ENCODE assay signal across 9 mouse cellular contexts in the genomic region with DNA sequence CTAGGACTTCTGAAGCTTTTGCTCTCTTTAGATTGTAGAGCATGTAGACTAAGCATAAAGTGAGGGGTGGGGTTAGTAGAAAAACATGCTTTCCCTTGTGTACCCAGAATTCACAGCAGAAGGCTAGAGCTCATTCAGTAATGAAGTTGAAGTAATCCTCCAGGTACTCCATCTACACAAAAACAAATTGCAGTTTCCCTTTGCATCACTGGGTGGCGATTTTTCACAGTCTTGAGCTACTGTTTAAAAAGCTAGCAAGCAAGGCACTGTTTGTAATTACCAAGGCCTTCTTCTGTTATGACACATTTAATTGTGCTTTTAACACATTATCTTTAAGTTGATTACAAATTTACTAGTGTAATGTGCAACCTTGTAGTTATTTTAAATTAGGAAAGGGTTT. TPM values are rescaled to one million over a fixed set of nuclear protein-coding genes. Genes with fewer than 3 reads are reported as not detected.
DNase-seq lines count a peak whose midpoint lies in the region; ATAC-seq and TF ChIP-seq lines count a peak whose summit lies in the region.
"Had no signal": no experiment of that assay in that cellular context is flagged by ENCODE, and none has a peak within 500 bp of the region (broad histone marks: within the 10 kb centered on the region; RNA-seq: fewer than 3 reads in every experiment).

No protein-coding gene starts in this region.

- no peak overlapping the region for H3K27ac ChIP-seq in hindbrain, embryonic 13.5 days
- no peak overlapping the region for H3K27ac ChIP-seq in hindbrain, embryonic 12.5 days
- peak overlapping the region; percentile 76 for H3K27ac ChIP-seq in heart, postnatal 0 days (ENCODE audit: low read depth)
- H3K27ac ChIP-seq in midbrain, embryonic 14.5 days (replicated peaks; ENCODE audit: low read depth, low read length) = no peak overlapping the region
- H3K27ac ChIP-seq: limb, embryonic 13.5 days had no signal

- H3K4me2 ChIP-seq in hindbrain, embryonic 13.5 days = no peak overlapping the region
- no peak overlapping the region for H3K4me2 ChIP-seq in hindbrain, embryonic 12.5 days (replicated peaks)
- H3K4me2 ChIP-seq in heart, postnatal 0 days (ENCODE audit: low read depth, low read length) = no peak overlapping the region
- no peak overlapping the region for H3K4me2 ChIP-seq in midbrain, embryonic 14.5 days (ENCODE audit: low read length)
- H3K4me2 ChIP-seq: limb, embryonic 13.5 days had no signal

- H3K4me3 ChIP-seq in hindbrain, embryonic 13.5 days = no peak overlapping the region
- H3K4me3 ChIP-seq in hindbrain, embryonic 12.5 days = no peak overlapping the region
- no peak overlapping the region for H3K4me3 ChIP-seq in heart, postnatal 0 days (ENCODE audit: low read depth, low read length)
- H3K4me3 ChIP-seq in midbrain, embryonic 14.5 days (replicated peaks; ENCODE audit: low read depth, low read length) = no peak overlapping the region
- H3K4me3 ChIP-seq: limb, embryonic 13.5 days had no signal

- no peak overlapping the region for H3K9ac ChIP-seq in hindbrain, embryonic 13.5 days
- no peak overlapping the region for H3K9ac ChIP-seq in hindbrain, embryonic 12.5 days
- no peak overlapping the region for H3K9ac ChIP-seq in heart, postnatal 0 days (replicated peaks; ENCODE audit: low read depth, low read length)
- H3K9ac ChIP-seq in midbrain, embryonic 14.5 days (replicated peaks; ENCODE audit: low read length) = no peak overlapping the region
- H3K9ac ChIP-seq: limb, embryonic 13.5 days had no signal

- no peaks in the 10 kb centered on the region for H3K27me3 ChIP-seq in hindbrain, embryonic 13.5 days
- H3K27me3 ChIP-seq in hindbrain, embryonic 12.5 days = no peaks in the 10 kb centered on the region
- no peaks in the 10 kb centered on the region for H3K27me3 ChIP-seq in heart, postnatal 0 days (ENCODE audit: control insufficient read depth, insufficient read depth, low read length)
- H3K27me3 ChIP-seq in midbrain, embryonic 14.5 days (ENCODE audit: control insufficient read depth, insufficient read depth, low read length) = no peaks in the 10 kb centered on the region
- H3K27me3 ChIP-seq: limb, embryonic 13.5 days had no signal

- 11% methylated on average over 1 of the region's 1 CpGs for WGBS in hindbrain, embryonic 13.5 days
- WGBS in hindbrain, embryonic 12.5 days = 10% methylated on average over 1 of the region's 1 CpGs
- WGBS in heart, postnatal 0 days = 13% methylated on average over 1 of the region's 1 CpGs
- WGBS in midbrain, embryonic 14.5 days = 2% methylated on average over 1 of the region's 1 CpGs

- no peak for TF ChIP-seq EP300 in heart, postnatal 0 days (IDR thresholded peaks at IDR 0.05; ENCODE audit: low read depth)

- no peaks in the 10 kb centered on the region for H3K9me3 ChIP-seq in hindbrain, embryonic 13.5 days
- no peaks in the 10 kb centered on the region for H3K9me3 ChIP-seq in hindbrain, embryonic 12.5 days (replicated peaks)
- no peaks in the 10 kb centered on the region for H3K9me3 ChIP-seq in heart, postnatal 0 days (replicated peaks; ENCODE audit: control insufficient read depth, low read length)
- no peaks in the 10 kb centered on the region for H3K9me3 ChIP-seq in midbrain, embryonic 14.5 days (ENCODE audit: control insufficient read depth, low read length)
- H3K9me3 ChIP-seq: limb, embryonic 13.5 days had no signal

- peaks cover 21% of the 10 kb centered on the region for H3K36me3 ChIP-seq in hindbrain, embryonic 13.5 days
- peaks cover 6% of the 10 kb centered on the region; the same call in 1 of the 2 replicates for H3K36me3 ChIP-seq in hindbrain, embryonic 12.5 days
- H3K36me3 ChIP-seq in heart, postnatal 0 days (replicated peaks; ENCODE audit: control insufficient read depth, insufficient read depth, low read length) = 0 out of 2 replicates have a peak, but pooled peaks cover 5% of the 10 kb centered on the region
- H3K36me3 ChIP-seq in midbrain, embryonic 14.5 days (ENCODE audit: control insufficient read depth, insufficient read depth, low read length) = peaks cover 7% of the 10 kb centered on the region; the same call in 1 of the 2 replicates

- peak; percentile 72 for TF ChIP-seq CTCF in heart, postnatal 0 days (IDR thresholded peaks at IDR 0.05; ENCODE audit: low read depth)

- 0 out of 2 replicates have a peak, but pooled peaks cover 3% of the 10 kb centered on the region for H3K4me1 ChIP-seq in hindbrain, embryonic 13.5 days (replicated peaks)
- no peaks in the 10 kb centered on the region for H3K4me1 ChIP-seq in hindbrain, embryonic 12.5 days
- no peaks in the 10 kb centered on the region for H3K4me1 ChIP-seq in heart, postnatal 0 days (ENCODE audit: control insufficient read depth, insufficient read depth)
- no peaks in the 10 kb centered on the region for H3K4me1 ChIP-seq in midbrain, embryonic 14.5 days (ENCODE audit: control insufficient read depth, insufficient read depth, low read length)

- 0 out of 2 replicates have a peak, but pooled peaks have one; percentile 28 for ATAC-seq in hindbrain, embryonic 13.5 days (ENCODE audit: low FRiP score)
- ATAC-seq in hindbrain, embryonic 12.5 days (ENCODE audit: low FRiP score) = no peak
- ATAC-seq in heart, postnatal 0 days (ENCODE audit: insufficient read depth, low read depth) = peak; percentile 66
- no peak; the same call in 1 of the 2 replicates for ATAC-seq in midbrain, embryonic 14.5 days (ENCODE audit: low FRiP score, low TSS enrichment)

- DNase-seq in ZHBTc4 (ENCODE audit: low read depth, low spot score) = peak; percentile 46
- peak; percentile 68 for DNase-seq in embryo, embryonic 10 days (ENCODE audit: low spot score)
- DNase-seq in heart, postnatal 0 days (ENCODE audit: low spot score) = peak; percentile 55
- peak; percentile 60 to 82 for DNase-seq in layer of hippocampus, postnatal 14 days (ENCODE audit: low spot score in 2 of 2)
- peak; percentile 86 for DNase-seq in midbrain, embryonic 14.5 days
- DNase-seq in spleen, postnatal 14 days (ENCODE audit: low spot score in 2 of 2) = peak; percentile 40 to 70

RNA-seq across cellular contexts. Expression of gene Gm45062, which starts 15.8 kb away (rescaled TPM):
- polyA plus RNA-seq in hindbrain, embryonic 13.5 days (2015; fragmentation: Nextera tagmentation; extraction: Ambion mirVana) = 13.1 and 15.0 TPM in 2 replicates
- 13.9 and 14.6 TPM in 2 replicates for polyA plus RNA-seq in hindbrain, embryonic 12.5 days (2016; fragmentation: Nextera tagmentation; extraction: Ambion mirVana)
- 7.1 TPM in 1 of 2 replicates, not detected in the other for total RNA-seq in heart, postnatal 0 days (2014; rRNA removed; ENCODE audit: low replicate concordance)
- polyA plus RNA-seq in heart, postnatal 0 days (2015; fragmentation: Nextera tagmentation; extraction: Ambion mirVana) = 1.5 and 3.0 TPM in 2 replicates
- 1 to 10 TPM in 1 of 2 experiments, not detected in 1; 2.3 TPM for total RNA-seq in layer of hippocampus, postnatal 14 days (2021)
- polyA plus RNA-seq in midbrain, embryonic 14.5 days (2014; fragmentation: Nextera tagmentation; extraction: Ambion mirVana) = 5.5 and 15.4 TPM in 2 replicates

RNA-seq across cellular contexts. Expression of gene Umad1, which starts 16.0 kb away (rescaled TPM):
- 48.2 and 49.5 TPM in 2 replicates for polyA plus RNA-seq in hindbrain, embryonic 13.5 days (2015; fragmentation: Nextera tagmentation; extraction: Ambion mirVana)
- 31.2 and 33.7 TPM in 2 replicates for polyA plus RNA-seq in hindbrain, embryonic 12.5 days (2016; fragmentation: Nextera tagmentation; extraction: Ambion mirVana)
- total RNA-seq in heart, postnatal 0 days (2014; rRNA removed; ENCODE audit: low replicate concordance) = 7.8 and 12.1 TPM in 2 replicates
- 18.2 and 20.5 TPM in 2 replicates for polyA plus RNA-seq in heart, postnatal 0 days (2015; fragmentation: Nextera tagmentation; extraction: Ambion mirVana)
- 10 to 100 TPM; 26.9 to 27.6 TPM for total RNA-seq in layer of hippocampus, postnatal 14 days (2021)
- polyA plus RNA-seq in midbrain, embryonic 14.5 days (2014; fragmentation: Nextera tagmentation; extraction: Ambion mirVana) = 57.2 and 64.3 TPM in 2 replicates

RNA-seq across cellular contexts. Expression of gene Rpa3, which starts 16.1 kb away (rescaled TPM):
- 69.8 and 72.5 TPM in 2 replicates for polyA plus RNA-seq in hindbrain, embryonic 13.5 days (2015; fragmentation: Nextera tagmentation; extraction: Ambion mirVana)
- 127 and 132 TPM in 2 replicates for polyA plus RNA-seq in hindbrain, embryonic 12.5 days (2016; fragmentation: Nextera tagmentation; extraction: Ambion mirVana)
- total RNA-seq in heart, postnatal 0 days (2014; rRNA removed; ENCODE audit: low replicate concordance) = 25.5 and 29.4 TPM in 2 replicates
- polyA plus RNA-seq in heart, postnatal 0 days (2015; fragmentation: Nextera tagmentation; extraction: Ambion mirVana) = 75.6 and 98.2 TPM in 2 replicates
- total RNA-seq in layer of hippocampus, postnatal 14 days (2021) = 10 to 100 TPM; 16.1 to 19.0 TPM
- 63.4 and 65.6 TPM in 2 replicates for polyA plus RNA-seq in midbrain, embryonic 14.5 days (2014; fragmentation: Nextera tagmentation; extraction: Ambion mirVana)

Comparison
In these comparisons a context has a peak if more than half of its experiments do, and no peak if none do; other contexts are left out.
1. ATAC-seq: peak in hindbrain, embryonic 13.5 days (single experiment) and heart, postnatal 0 days (single experiment); none in hindbrain, embryonic 12.5 days (single experiment) and midbrain, embryonic 14.5 days (single experiment).
2. Peak in every context shown above with its lines, with median percentiles within 50 percentile points of each other: DNase-seq.